Mouse (Mus musculus): ENCODE data around the gene Clcc1. TPM values are rescaled to one million over a fixed set of nuclear protein-coding genes. Genes with fewer than 3 reads are reported as not detected.
"Not testable (repeated sequence)": the region's sequence is repeated elsewhere in the genome, so short reads cannot be mapped to it uniquely, and the experiment has no call there.

Gene Clcc1
- polyA plus RNA-seq (2016; fragmentation: Nextera tagmentation; extraction: Ambion mirVana): 73.0 and 73.6 TPM in 2 replicates

- H3K36me3 ChIP-seq (replicated peaks): peaks cover 13% of the 10 kb centered on the region
Observed at GRCm38 (mm10) chr3:108653710-108654379, at the start of gene Clcc1. Gene Clcc1 (plus strand): TSS chr3:108653913.

GRCm38 (mm10) chr3:108608906-108609305 is 44.8 kb upstream of the Clcc1 start:
- WGBS: 78% methylated on average over 3 of the region's 3 CpGs
- no peaks in the 10 kb centered on the region for H3K27me3 ChIP-seq (ENCODE audit: poor library complexity, severe bottlenecking)
- H3K4me1 ChIP-seq: no peaks in the 10 kb centered on the region
- no peaks in the 10 kb centered on the region for H3K9me3 ChIP-seq
- no peak for DNase-seq (ENCODE audit: extremely low spot score, low spot score)
- H3K36me3 ChIP-seq (replicated peaks): peaks cover 14% of the 10 kb centered on the region
- H3K4me3 ChIP-seq: no peak overlapping the region
- H3K27ac ChIP-seq: no peak overlapping the region

More at GRCm38 (mm10) chr3:108653710-108654379, at the start of gene Clcc1:
- Histone ChIP-seq H3K27me3 (ENCODE audit: poor library complexity, severe bottlenecking) (no peaks in the 10 kb centered on the region), H3K4me1 (peaks cover 20% of the 10 kb centered on the region), H3K4me3 (peak within 1 kb of the TSS; percentile 92), H3K9me3 (no peaks in the 10 kb centered on the region), H3K27ac (peak within 1 kb of the TSS; percentile 96)
- under 1% methylated on average over 57 of the region's 57 CpGs for WGBS
- peak; percentile 94 for DNase-seq (ENCODE audit: extremely low spot score, low spot score)

GRCm38 (mm10) chr3:108634761-108635160 is 19.0 kb upstream of the Clcc1 start:
- Histone ChIP-seq H3K27me3 (ENCODE audit: poor library complexity, severe bottlenecking) (no peaks in the 10 kb centered on the region), H3K4me3 (no peak overlapping the region), H3K9me3 (no peaks in the 10 kb centered on the region), H3K36me3 (replicated peaks) (no peaks in the 10 kb centered on the region; the same call in 1 of the 2 replicates), H3K27ac (no peak overlapping the region), H3K4me1 (no peaks in the 10 kb centered on the region)
- no peak for DNase-seq (ENCODE audit: extremely low spot score, low spot score)
- WGBS: 90% methylated on average over 5 of the region's 5 CpGs

GRCm38 (mm10) chr3:108639412-108639811 is 14.3 kb upstream of the Clcc1 start:
- Histone ChIP-seq H3K27ac (no peak overlapping the region), H3K36me3 (replicated peaks) (peaks cover 5% of the 10 kb centered on the region), H3K27me3 (ENCODE audit: poor library complexity, severe bottlenecking) (no peaks in the 10 kb centered on the region), H3K4me3 (no peak overlapping the region), H3K4me1 (no peaks in the 10 kb centered on the region), H3K9me3 (no peaks in the 10 kb centered on the region)
- 64% methylated on average over 4 of the region's 4 CpGs for WGBS
- DNase-seq (ENCODE audit: extremely low spot score, low spot score): no peak

GRCm38 (mm10) chr3:108640998-108641397 is 12.7 kb upstream of the Clcc1 start:
- Histone ChIP-seq H3K27ac (no peak overlapping the region), H3K36me3 (replicated peaks) (peaks cover 20% of the 10 kb centered on the region)
- 88% methylated on average over 4 of the region's 4 CpGs for WGBS

GRCm38 (mm10) chr3:108644856-108645255 is 8.9 kb upstream of the Clcc1 start:
- no peak overlapping the region for H3K27ac ChIP-seq
- H3K27me3 ChIP-seq (ENCODE audit: poor library complexity, severe bottlenecking): no peaks in the 10 kb centered on the region
- no peak overlapping the region for H3K4me3 ChIP-seq
- DNase-seq (ENCODE audit: extremely low spot score, low spot score): no peak
- WGBS: 90% methylated on average over 3 of the region's 3 CpGs
- H3K36me3 ChIP-seq (replicated peaks): peaks cover 23% of the 10 kb centered on the region
- H3K9me3 ChIP-seq: no peaks in the 10 kb centered on the region
- peaks cover 12% of the 10 kb centered on the region for H3K4me1 ChIP-seq

More at GRCm38 (mm10) chr3:108640998-108641397, 12.7 kb upstream of the Clcc1 start:
- Histone ChIP-seq H3K9me3 (no peaks in the 10 kb centered on the region), H3K4me3 (no peak overlapping the region), H3K4me1 (peaks cover under 1% of the 10 kb centered on the region; the same call in 1 of the 2 replicates), H3K27me3 (ENCODE audit: poor library complexity, severe bottlenecking) (no peaks in the 10 kb centered on the region)
- no peak for DNase-seq (ENCODE audit: extremely low spot score, low spot score)

- Histone ChIP-seq H3K9me3 (no peaks in the 10 kb centered on the region), H3K27ac (no peak overlapping the region), H3K4me1 (peaks cover 12% of the 10 kb centered on the region), H3K36me3 (replicated peaks) (peaks cover 23% of the 10 kb centered on the region), H3K27me3 (ENCODE audit: poor library complexity, severe bottlenecking) (no peaks in the 10 kb centered on the region), H3K4me3 (no peak overlapping the region)
- DNase-seq (ENCODE audit: extremely low spot score, low spot score): no peak
- WGBS: 53% methylated on average over 7 of the region's 7 CpGs
Observed at GRCm38 (mm10) chr3:108646036-108646435, 7.7 kb upstream of the Clcc1 start.

- WGBS: 31% methylated on average over 5 of the region's 5 CpGs
- not testable (repeated sequence) for H3K27me3 ChIP-seq (ENCODE audit: poor library complexity, severe bottlenecking); DNase-seq (ENCODE audit: extremely low spot score, low spot score); H3K27ac ChIP-seq; H3K4me3 ChIP-seq; H3K9me3 ChIP-seq
- peaks cover 14% of the 10 kb centered on the region for H3K4me1 ChIP-seq
- H3K36me3 ChIP-seq (replicated peaks): peaks cover 23% of the 10 kb centered on the region
Observed at GRCm38 (mm10) chr3:108647681-108648080, 6.0 kb upstream of the Clcc1 start.

GRCm38 (mm10) chr3:108652866-108653642 is 659 bp upstream of the Clcc1 start:
- DNase-seq (ENCODE audit: extremely low spot score, low spot score): no peak
- H3K36me3 ChIP-seq (replicated peaks): peaks cover 5% of the 10 kb centered on the region
- peaks cover 20% of the 10 kb centered on the region for H3K4me1 ChIP-seq
- no peaks in the 10 kb centered on the region for H3K9me3 ChIP-seq
- peak overlapping the region; percentile 96 for H3K27ac ChIP-seq
- 32% methylated on average over 9 of the region's 9 CpGs for WGBS
- peak overlapping the region; percentile 92 for H3K4me3 ChIP-seq
- H3K27me3 ChIP-seq (ENCODE audit: poor library complexity, severe bottlenecking): no peaks in the 10 kb centered on the region

- H3K9me3 ChIP-seq: no peaks in the 10 kb centered on the region
- H3K4me3 ChIP-seq: peak overlapping the region; percentile 92
- peak overlapping the region; percentile 96 for H3K27ac ChIP-seq
- H3K36me3 ChIP-seq (replicated peaks): peaks cover 19% of the 10 kb centered on the region
- H3K27me3 ChIP-seq (ENCODE audit: poor library complexity, severe bottlenecking): no peaks in the 10 kb centered on the region
- WGBS: 29% methylated on average over 14 of the region's 14 CpGs
- DNase-seq (ENCODE audit: extremely low spot score, low spot score): peak; percentile 17
- H3K4me1 ChIP-seq: peaks cover 20% of the 10 kb centered on the region
Observed at GRCm38 (mm10) chr3:108654566-108654965, 853 bp downstream of the Clcc1 start.

- no peak for DNase-seq (ENCODE audit: extremely low spot score, low spot score)
- peaks cover 20% of the 10 kb centered on the region for H3K4me1 ChIP-seq
- H3K36me3 ChIP-seq (replicated peaks): peaks cover 26% of the 10 kb centered on the region
- no peaks in the 10 kb centered on the region for H3K9me3 ChIP-seq
- peak overlapping the region; percentile 92; the same call in 1 of the 2 replicates for H3K4me3 ChIP-seq
- 88% methylated on average over 7 of the region's 7 CpGs for WGBS
- no peak overlapping the region for H3K27ac ChIP-seq
- no peaks in the 10 kb centered on the region for H3K27me3 ChIP-seq (ENCODE audit: poor library complexity, severe bottlenecking)
Observed at GRCm38 (mm10) chr3:108655486-108655885, 1.8 kb downstream of the Clcc1 start.

- Histone ChIP-seq H3K27ac (no peak overlapping the region), H3K27me3 (ENCODE audit: poor library complexity, severe bottlenecking) (no peaks in the 10 kb centered on the region), H3K4me3 (no peak overlapping the region), H3K36me3 (replicated peaks) (peaks cover 57% of the 10 kb centered on the region), H3K9me3 (no peaks in the 10 kb centered on the region), H3K4me1 (peaks cover 11% of the 10 kb centered on the region)
- 96% methylated on average over 9 of the region's 9 CpGs for WGBS
- no peak for DNase-seq (ENCODE audit: extremely low spot score, low spot score)
Observed at GRCm38 (mm10) chr3:108658612-108659011, 4.9 kb downstream of the Clcc1 start.

- Histone ChIP-seq H3K36me3 (replicated peaks) (peaks cover 80% of the 10 kb centered on the region), H3K4me3 (no peak overlapping the region), H3K27ac (no peak overlapping the region), H3K27me3 (ENCODE audit: poor library complexity, severe bottlenecking) (no peaks in the 10 kb centered on the region), H3K4me1 (no peaks in the 10 kb centered on the region), H3K9me3 (no peaks in the 10 kb centered on the region)
- DNase-seq (ENCODE audit: extremely low spot score, low spot score): no peak
- WGBS: 76% methylated on average over 1 of the region's 1 CpGs
Observed at GRCm38 (mm10) chr3:108660941-108661340, 7.2 kb downstream of the Clcc1 start.
